Mouse (Mus musculus) T-helper 1 cell (primary cell): ENCODE measurements around the gene Axl.
"Not testable (repeated sequence)": the region's sequence is repeated elsewhere in the genome, so short reads cannot be mapped to it uniquely, and the experiment has no call there.

Experiments
- in situ Hi-C: fragments of 300-600 bp; cut with MboI, MseI; formaldehyde crosslinking; loops from one replicate; pipeline ENCODE4 v1.15.1; 2025; ENCODE audit warnings: high pct_unique_total_duplicates

The Axl gene

DNA sequence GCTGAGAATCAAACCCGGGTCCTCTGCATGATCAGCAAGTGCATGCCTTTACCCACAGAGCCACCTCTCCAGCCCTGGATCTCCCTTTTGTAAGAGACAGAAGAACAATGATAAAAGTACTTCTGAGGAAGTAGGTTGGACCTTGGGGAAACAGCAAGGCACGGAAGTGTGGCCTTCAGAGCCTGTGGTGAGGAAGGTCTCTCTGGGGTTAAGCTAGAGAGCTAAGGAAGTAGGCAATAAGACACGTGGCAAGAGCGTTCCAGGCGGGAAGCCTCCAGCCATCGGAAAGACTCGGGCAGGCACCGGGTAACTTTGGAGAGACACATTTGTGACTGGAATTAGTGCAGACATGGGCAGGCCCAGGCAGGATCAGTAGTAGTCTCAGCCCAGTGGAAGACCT lies 6.3 kb upstream of the Axl start:
- in situ Hi-C loops = no loop called here

DNA sequence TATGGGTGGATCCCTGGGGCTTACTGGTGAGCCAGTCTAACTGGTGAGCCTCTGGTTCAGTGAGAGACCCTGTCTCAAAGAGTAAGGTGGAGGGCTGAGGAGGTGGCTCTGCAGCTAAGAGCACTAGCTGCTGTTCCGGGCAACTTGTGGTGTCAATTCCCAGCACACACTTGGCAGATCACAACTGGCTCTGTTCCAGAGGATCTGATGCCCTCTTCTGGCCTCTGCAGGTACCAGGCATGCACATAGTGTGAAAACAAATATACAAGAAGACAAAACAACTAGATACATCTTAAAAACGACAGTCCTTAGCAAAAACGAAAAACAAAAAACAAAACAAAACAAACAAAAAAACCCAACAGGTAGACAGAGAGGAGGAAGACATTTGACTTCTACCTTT lies 5.2 kb upstream of the Axl start:
- in situ Hi-C loops = no loop called here

DNA sequence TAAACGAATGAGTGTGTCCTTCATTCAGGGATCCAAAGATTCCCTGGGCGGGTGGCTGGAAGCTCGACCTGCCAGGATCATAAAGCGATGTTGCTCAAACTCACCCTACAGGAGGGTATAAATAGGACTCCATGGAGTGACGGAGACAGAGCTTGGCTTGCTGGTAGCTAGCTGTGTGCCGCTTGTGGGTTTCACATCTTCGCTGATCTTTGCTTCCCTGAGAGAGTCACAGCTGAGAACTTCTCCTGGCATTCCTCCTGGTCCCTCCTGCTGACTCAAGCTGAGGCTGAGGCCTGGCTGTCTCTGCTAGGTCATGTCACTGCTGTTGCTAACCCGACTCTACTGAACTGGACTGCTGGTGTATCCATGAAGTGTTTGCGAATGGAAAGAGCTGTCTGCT lies 4.5 kb upstream of the Axl start:
- in situ Hi-C loops = not testable (repeated sequence)

GRCm38 (mm10) chr7:25790615-25791014 lies 2.1 kb upstream of the Axl start:
- in situ Hi-C loops = no loop called here

- in situ Hi-C loops = no loop called here
These were observed 580 bp upstream of the Axl start for GRCm38 (mm10) chr7:25789129-25789440.

- in situ Hi-C loops = no loop called here
These were observed 867 bp downstream of the Axl start for GRCm38 (mm10) chr7:25787456-25788219.

DNA sequence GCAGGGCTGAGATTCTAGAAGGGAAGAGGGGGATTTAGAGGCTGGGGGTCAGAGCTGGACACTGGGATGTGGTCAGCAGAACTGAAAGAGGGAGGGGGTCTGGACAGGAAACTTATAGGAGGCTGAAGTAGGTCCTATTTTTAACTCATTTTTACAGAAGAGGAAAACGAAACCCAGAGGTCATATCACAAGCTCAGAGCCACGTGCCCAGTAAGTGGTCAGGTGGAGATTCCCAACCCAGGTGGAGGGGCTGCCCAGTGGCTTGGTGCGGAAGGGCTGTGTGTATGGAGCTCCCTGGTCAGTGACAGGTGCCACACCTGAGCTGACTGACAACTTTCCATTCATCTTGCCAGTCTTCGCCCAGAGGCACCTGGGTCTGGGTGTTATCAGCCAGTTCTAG lies 1.5 kb downstream of the Axl start:
- in situ Hi-C loops = no loop called here

GRCm38 (mm10) chr7:25785752-25786151 lies 2.8 kb downstream of the Axl start:
- in situ Hi-C loops = no loop called here

- in situ Hi-C loops = no loop called here
These were observed 3.7 kb downstream of the Axl start for GRCm38 (mm10) chr7:25784808-25785207.

GRCm38 (mm10) chr7:25783746-25784145 lies 4.8 kb downstream of the Axl start:
- in situ Hi-C loops = no loop called here

DNA sequence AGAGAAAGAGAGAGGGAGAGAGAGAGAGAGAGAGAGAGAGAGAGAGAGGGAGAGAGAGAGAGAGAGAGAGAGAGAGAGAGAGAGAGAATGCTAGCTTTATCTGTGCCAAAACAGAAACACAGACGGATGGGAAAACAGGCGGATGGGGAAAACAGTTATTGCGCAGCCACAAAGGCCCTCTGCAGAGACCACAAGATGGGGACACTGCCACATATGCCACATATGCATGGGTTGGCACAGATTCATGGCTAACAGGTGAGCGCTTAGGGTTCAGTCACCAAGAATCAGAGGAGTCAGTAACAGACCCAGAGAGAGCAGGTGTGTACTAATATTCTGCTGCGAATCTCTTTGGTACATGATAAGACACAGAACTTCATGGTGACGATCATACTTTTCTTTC lies 5.8 kb downstream of the Axl start:
- in situ Hi-C loops = no loop called here

GRCm38 (mm10) chr7:25781937-25782610 lies 6.4 kb downstream of the Axl start:
- in situ Hi-C loops = no loop called here

GRCm38 (mm10) chr7:25781321-25781936 lies 7.1 kb downstream of the Axl start:
- in situ Hi-C loops = no loop called here

- in situ Hi-C loops = no loop called here
These were observed 7.8 kb downstream of the Axl start for GRCm38 (mm10) chr7:25780753-25781152.

GRCm38 (mm10) chr7:25780021-25780420 lies 8.5 kb downstream of the Axl start:
- in situ Hi-C loops = no loop called here

- in situ Hi-C loops = no loop called here
These were observed 20.3 kb downstream of the Axl start for GRCm38 (mm10) chr7:25768229-25768628.

DNA sequence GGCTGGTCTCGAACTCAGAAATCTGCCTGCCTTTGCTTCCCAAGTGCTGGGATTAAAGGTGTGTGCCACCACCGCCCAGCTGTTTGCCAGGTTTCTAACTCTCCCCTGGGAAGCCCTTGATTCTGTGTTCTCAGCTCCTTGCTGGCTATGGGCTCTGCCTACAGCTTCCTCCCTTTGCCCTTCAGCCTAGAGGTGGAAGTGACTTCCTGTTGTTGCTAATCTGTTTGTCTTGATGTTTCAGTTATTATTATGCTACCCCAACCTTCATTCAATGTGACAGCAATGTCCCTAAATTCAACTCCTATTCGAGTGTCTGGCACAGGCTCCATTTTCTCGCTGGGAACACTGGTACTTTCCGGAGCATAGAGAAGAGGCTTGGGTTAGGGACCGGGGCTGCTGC lies 22.4 kb downstream of the Axl start:
- in situ Hi-C loops = no loop called here

DNA sequence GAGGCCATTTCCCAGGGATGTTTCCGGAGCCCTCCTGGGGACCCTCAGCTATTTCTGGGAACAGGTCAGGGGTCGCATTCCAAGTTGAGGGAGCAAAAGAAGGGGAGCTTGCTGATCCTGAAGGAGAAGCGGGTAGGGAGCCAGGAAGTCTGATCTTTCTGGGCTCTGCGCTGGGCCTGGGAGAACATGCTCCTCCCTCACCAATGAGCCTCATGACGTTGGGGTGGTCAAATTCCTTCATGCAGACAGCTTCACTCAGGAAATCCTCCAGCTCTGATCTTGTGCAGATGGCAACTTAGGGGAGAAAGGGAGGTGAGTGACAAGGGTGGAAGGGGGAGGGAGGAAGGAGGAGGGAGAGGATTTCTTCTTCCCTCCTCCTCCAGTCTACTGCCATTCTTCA lies 24.3 kb downstream of the Axl start:
- in situ Hi-C loops = no loop called here

GRCm38 (mm10) chr7:25763678-25764077 lies 24.8 kb downstream of the Axl start:
- in situ Hi-C loops = no loop called here

GRCm38 (mm10) chr7:25761354-25761753 lies 27.2 kb downstream of the Axl start:
- in situ Hi-C loops = no loop called here

DNA sequence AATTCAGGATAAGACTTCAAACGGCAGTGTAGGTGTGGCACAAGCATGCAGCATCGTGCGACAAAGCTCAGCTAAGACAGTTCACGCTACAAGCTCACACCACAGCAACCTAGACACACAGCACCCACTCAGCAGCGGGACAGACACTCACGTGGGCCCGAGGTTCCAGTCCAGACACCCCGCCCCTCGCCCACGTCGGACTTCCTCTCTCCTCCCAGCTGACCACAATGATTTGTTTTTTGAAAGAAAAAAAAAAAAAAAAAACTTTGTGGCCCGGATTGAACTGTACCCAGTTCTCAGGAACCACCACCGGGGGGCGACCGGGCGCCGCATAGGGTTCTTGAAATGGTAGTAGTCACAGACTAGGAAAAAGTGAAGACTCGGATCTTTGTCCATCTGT lies 32.5 kb downstream of the Axl start:
- in situ Hi-C loops = loop anchor here (5.0 kb wide), 1 partner anchor 51 kb away; no protein-coding TSS in a partner anchor

- in situ Hi-C loops = loop anchor here (5.0 kb wide), 1 partner anchor 52 kb away; no protein-coding TSS in a partner anchor
These were observed 33.1 kb downstream of the Axl start for GRCm38 (mm10) chr7:25755468-25755833.
